Mouse (Mus musculus) heart, postnatal 0 days (tissue): ENCODE measurements around the gene Ccdc40.

Source experiments
- CTCF ChIP-seq: IDR thresholded peaks from 2 replicates; pipeline ENCODE4 v1.5.1; 2016; ENCODE audit warnings: antibody characterized with exemption, control low read depth, low read depth
- EP300 ChIP-seq: IDR thresholded peaks from 2 replicates; pipeline ENCODE4 v1.6.1; 2016; ENCODE audit warnings: antibody characterized with exemption, low read depth

GRCm38 (mm10) chr11:119307658-119307867, 79.2 kb downstream of the Ccdc40 start, which contains the start of gene Card14:
- TF ChIP-seq EP300 = no peak
- no peak for TF ChIP-seq CTCF
